Mouse (Mus musculus): Measurements from ENCODE around the gene Ablim2. TPM values are rescaled to one million over a fixed set of nuclear protein-coding genes. Genes with fewer than 3 reads are reported as not detected.

Gene Ablim2
- polyA plus RNA-seq, 1 experiment from 2014 or later, result 1.7 TPM

GRCm38 (mm10) chr5:35897147-35897546 is 139.5 kb downstream of the Ablim2 start:
- Histone ChIP-seq H3K27ac (0 out of 2 replicates have a peak overlapping the region, but pooled peaks have one; percentile 2), H3K4me1 (peaks cover 71% of the 10 kb centered on the region)
- WGBS, result 81% methylated on average over 4 of the region's 4 CpGs

GRCm38 (mm10) chr5:35898114-35898513 is 140.4 kb downstream of the Ablim2 start:
- Histone ChIP-seq H3K4me1 (peaks cover 74% of the 10 kb centered on the region), H3K4me3 (no peak overlapping the region), H3K9me3 (no peaks in the 10 kb centered on the region), H3K36me3 (no peaks in the 10 kb centered on the region), H3K27me3 (ENCODE audit: insufficient read depth, poor library complexity, severe bottlenecking) (no peaks in the 10 kb centered on the region), H3K27ac (no peak overlapping the region)
- 54% methylated on average over 4 of the region's 4 CpGs for WGBS
- DNase-seq (ENCODE audit: low spot score), result no peak

More at GRCm38 (mm10) chr5:35897147-35897546, 139.5 kb downstream of the Ablim2 start:
- no peak for DNase-seq (ENCODE audit: low spot score)
- no peak overlapping the region for H3K4me3 ChIP-seq
- H3K27me3 ChIP-seq (ENCODE audit: insufficient read depth, poor library complexity, severe bottlenecking), result peaks cover 3% of the 10 kb centered on the region
- no peaks in the 10 kb centered on the region for H3K36me3 ChIP-seq
- H3K9me3 ChIP-seq, result no peaks in the 10 kb centered on the region

GRCm38 (mm10) chr5:35898994-35899393 is 141.3 kb downstream of the Ablim2 start:
- WGBS, result 93% methylated on average over 3 of the region's 3 CpGs
- no peaks in the 10 kb centered on the region for H3K9me3 ChIP-seq
- H3K27me3 ChIP-seq (ENCODE audit: insufficient read depth, poor library complexity, severe bottlenecking), result no peaks in the 10 kb centered on the region
- no peaks in the 10 kb centered on the region for H3K36me3 ChIP-seq
- DNase-seq (ENCODE audit: low spot score), result no peak
- H3K4me3 ChIP-seq, result no peak overlapping the region
- H3K4me1 ChIP-seq, result peaks cover 81% of the 10 kb centered on the region
- peak overlapping the region; percentile 83; the same call in 1 of the 2 replicates for H3K27ac ChIP-seq

- no peaks in the 10 kb centered on the region for H3K9me3 ChIP-seq
- no peak for DNase-seq (ENCODE audit: low spot score)
- no peaks in the 10 kb centered on the region for H3K27me3 ChIP-seq (ENCODE audit: insufficient read depth, poor library complexity, severe bottlenecking)
- H3K36me3 ChIP-seq, result no peaks in the 10 kb centered on the region
- WGBS, result 8% methylated on average over 10 of the region's 10 CpGs
- H3K27ac ChIP-seq, result peak overlapping the region; percentile 83
- H3K4me3 ChIP-seq, result peak overlapping the region; percentile 36
- peaks cover 82% of the 10 kb centered on the region for H3K4me1 ChIP-seq
Measured at GRCm38 (mm10) chr5:35900401-35901225, 142.9 kb downstream of the Ablim2 start.

GRCm38 (mm10) chr5:35901226-35901809 is 143.6 kb downstream of the Ablim2 start:
- 29% methylated on average over 12 of the region's 12 CpGs for WGBS
- H3K9me3 ChIP-seq, result no peaks in the 10 kb centered on the region
- no peaks in the 10 kb centered on the region for H3K27me3 ChIP-seq (ENCODE audit: insufficient read depth, poor library complexity, severe bottlenecking)
- peaks cover 82% of the 10 kb centered on the region for H3K4me1 ChIP-seq
- H3K4me3 ChIP-seq, result peak overlapping the region; percentile 36
- no peaks in the 10 kb centered on the region for H3K36me3 ChIP-seq
- DNase-seq (ENCODE audit: low spot score), result peak; percentile 88
- H3K27ac ChIP-seq, result peak overlapping the region; percentile 83

- Histone ChIP-seq H3K27ac (peak overlapping the region; percentile 85), H3K4me1 (peaks cover 86% of the 10 kb centered on the region), H3K4me3 (no peak overlapping the region), H3K27me3 (ENCODE audit: insufficient read depth, poor library complexity, severe bottlenecking) (no peaks in the 10 kb centered on the region), H3K36me3 (no peaks in the 10 kb centered on the region), H3K9me3 (no peaks in the 10 kb centered on the region)
- 28% methylated on average over 8 of the region's 8 CpGs for WGBS
- no peak for DNase-seq (ENCODE audit: low spot score)
Measured at GRCm38 (mm10) chr5:35903456-35903855, 145.8 kb downstream of the Ablim2 start.

GRCm38 (mm10) chr5:35905283-35905682 is 147.6 kb downstream of the Ablim2 start:
- 0 out of 2 replicates have a peak, but pooled peaks cover 5% of the 10 kb centered on the region for H3K36me3 ChIP-seq
- H3K4me3 ChIP-seq, result no peak overlapping the region; the same call in 1 of the 2 replicates
- peak overlapping the region; percentile 85 for H3K27ac ChIP-seq
- DNase-seq (ENCODE audit: low spot score), result no peak
- no peaks in the 10 kb centered on the region for H3K27me3 ChIP-seq (ENCODE audit: insufficient read depth, poor library complexity, severe bottlenecking)
- WGBS, result 48% methylated on average over 8 of the region's 8 CpGs
- no peaks in the 10 kb centered on the region for H3K9me3 ChIP-seq
- peaks cover 89% of the 10 kb centered on the region for H3K4me1 ChIP-seq

GRCm38 (mm10) chr5:35907090-35907489 is 149.4 kb downstream of the Ablim2 start:
- 59% methylated on average over 4 of the region's 4 CpGs for WGBS
- Histone ChIP-seq H3K36me3 (peaks cover 17% of the 10 kb centered on the region; the same call in 1 of the 2 replicates), H3K4me3 (no peak overlapping the region), H3K9me3 (no peaks in the 10 kb centered on the region), H3K4me1 (peaks cover 75% of the 10 kb centered on the region), H3K27ac (peak overlapping the region; percentile 49), H3K27me3 (ENCODE audit: insufficient read depth, poor library complexity, severe bottlenecking) (no peaks in the 10 kb centered on the region)
- DNase-seq (ENCODE audit: low spot score), result no peak

- 43% methylated on average over 15 of the region's 15 CpGs for WGBS
- H3K36me3 ChIP-seq, result peaks cover 24% of the 10 kb centered on the region; the same call in 1 of the 2 replicates
- H3K27ac ChIP-seq, result peak overlapping the region; percentile 83
- H3K27me3 ChIP-seq (ENCODE audit: insufficient read depth, poor library complexity, severe bottlenecking), result no peaks in the 10 kb centered on the region
- H3K9me3 ChIP-seq, result no peaks in the 10 kb centered on the region
- H3K4me1 ChIP-seq, result peaks cover 72% of the 10 kb centered on the region
- peak overlapping the region; percentile 28; the same call in 1 of the 2 replicates for H3K4me3 ChIP-seq
- DNase-seq (ENCODE audit: low spot score), result no peak
Measured at GRCm38 (mm10) chr5:35907633-35908426, 150.2 kb downstream of the Ablim2 start.

- WGBS, result 46% methylated on average over 13 of the region's 13 CpGs
- H3K4me1 ChIP-seq, result peaks cover 65% of the 10 kb centered on the region
- no peak for DNase-seq (ENCODE audit: low spot score)
- H3K27me3 ChIP-seq (ENCODE audit: insufficient read depth, poor library complexity, severe bottlenecking), result no peaks in the 10 kb centered on the region
- H3K27ac ChIP-seq, result peak overlapping the region; percentile 83
- H3K9me3 ChIP-seq, result no peaks in the 10 kb centered on the region
- peaks cover 27% of the 10 kb centered on the region; the same call in 1 of the 2 replicates for H3K36me3 ChIP-seq
- H3K4me3 ChIP-seq, result no peak overlapping the region
Measured at GRCm38 (mm10) chr5:35908626-35909443, 151.2 kb downstream of the Ablim2 start.

GRCm38 (mm10) chr5:35915629-35916300 is 158.1 kb downstream of the Ablim2 start:
- Histone ChIP-seq H3K4me1 (peaks cover 67% of the 10 kb centered on the region), H3K9me3 (no peaks in the 10 kb centered on the region), H3K27me3 (ENCODE audit: insufficient read depth, poor library complexity, severe bottlenecking) (no peaks in the 10 kb centered on the region), H3K27ac (peak overlapping the region; percentile 81), H3K4me3 (no peak overlapping the region), H3K36me3 (peaks cover 20% of the 10 kb centered on the region; the same call in 1 of the 2 replicates)
- 71% methylated on average over 12 of the region's 12 CpGs for WGBS
- no peak for DNase-seq (ENCODE audit: low spot score)
